Mouse (Mus musculus): ENCODE results near the gene Lbhd2.

The Lbhd2 gene

GRCm38 (mm10) chr12:111409583-111409982 lies 3.0 kb downstream of the Lbhd2 start:
- DNase-seq: no peak

- no peak for DNase-seq
These were observed 5.2 kb downstream of the Lbhd2 start for GRCm38 (mm10) chr12:111411631-111412355.

- peak in 1 of 2 experiments; percentile 45 for DNase-seq
These were observed 6.1 kb downstream of the Lbhd2 start for GRCm38 (mm10) chr12:111412581-111413284.

- peak; percentile 87 to 92 for DNase-seq
These were observed 6.7 kb downstream of the Lbhd2 start for GRCm38 (mm10) chr12:111413300-111413699.

GRCm38 (mm10) chr12:111416921-111417779 lies 10.5 kb downstream of the Lbhd2 start, which contains the start of gene Exoc3l4:
Gene Exoc3l4, plus strand, starts transcription at chr12:111417017.
- peak; percentile 29 to 51 for DNase-seq

- no peak for DNase-seq
These were observed 13.3 kb downstream of the Lbhd2 start for GRCm38 (mm10) chr12:111419918-111420317.

DNA sequence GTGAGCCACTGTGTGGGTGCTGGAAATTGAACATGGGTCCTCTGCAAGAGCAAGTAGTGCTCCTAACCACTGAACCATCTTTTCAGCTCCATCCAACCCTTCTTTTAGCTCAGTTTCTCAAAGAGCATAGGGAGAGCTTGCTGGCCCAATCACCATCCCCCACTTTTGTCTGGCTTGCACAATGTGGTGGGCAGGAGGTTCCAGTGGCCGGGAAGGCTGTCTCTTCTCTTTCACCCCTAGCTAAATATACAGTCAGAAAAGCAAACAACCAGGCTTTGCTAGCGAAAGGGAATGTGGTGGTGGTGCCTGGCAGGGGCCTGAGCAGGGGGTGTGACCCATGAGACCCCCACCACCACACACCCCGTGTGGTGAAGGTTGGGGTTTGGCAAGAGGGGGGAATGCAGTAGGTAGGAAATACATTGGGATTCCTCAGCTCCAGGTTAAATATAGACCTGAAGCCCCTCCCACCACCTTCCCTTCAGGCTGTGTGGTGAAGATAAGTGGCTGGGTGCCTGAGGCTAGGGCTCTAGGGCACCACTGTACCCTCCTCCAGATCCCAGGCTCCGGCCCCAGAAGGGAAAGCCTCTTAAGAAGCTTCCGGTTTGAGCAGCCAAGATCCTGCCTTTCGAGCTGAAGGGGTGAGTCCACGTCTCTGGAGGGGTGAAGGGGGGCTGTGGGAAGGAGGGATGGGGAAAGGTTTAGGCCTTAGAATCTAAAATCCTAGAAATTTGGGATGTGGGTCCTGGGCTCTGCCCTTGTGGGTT lies 14.5 kb downstream of the Lbhd2 start:
- DNase-seq: no peak

GRCm38 (mm10) chr12:111422852-111423251 lies 16.2 kb downstream of the Lbhd2 start:
- DNase-seq: no peak

DNA sequence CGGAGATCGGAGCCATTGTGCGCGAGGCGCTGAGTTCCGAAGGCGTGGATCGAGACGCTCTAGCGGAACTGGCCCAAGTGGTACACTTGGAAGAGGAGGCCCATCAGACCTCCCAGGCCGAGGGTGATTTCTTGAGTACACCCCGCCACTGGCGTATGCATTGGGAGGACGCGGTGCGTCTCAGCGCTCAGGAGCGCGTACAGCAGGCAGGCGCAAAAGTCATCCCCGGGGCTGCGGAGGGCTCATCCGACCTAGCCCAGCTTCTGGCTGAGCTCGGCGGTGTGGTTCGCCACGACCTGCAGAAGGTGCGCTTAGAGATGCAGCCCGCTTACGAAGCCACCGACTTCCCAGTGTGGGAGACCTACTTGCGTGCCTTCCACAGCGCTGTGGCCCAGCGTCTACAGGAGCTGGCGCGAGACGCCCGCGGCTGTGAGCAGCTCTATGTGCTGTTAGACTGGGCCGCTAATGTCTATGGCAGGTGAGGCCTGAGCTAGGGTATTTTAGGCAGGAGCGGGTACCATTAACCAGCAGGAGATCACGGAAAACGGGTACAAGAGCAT lies 17.0 kb downstream of the Lbhd2 start:
- DNase-seq: no peak

- no peak for DNase-seq
These were observed 17.9 kb downstream of the Lbhd2 start for GRCm38 (mm10) chr12:111424547-111424946.

DNA sequence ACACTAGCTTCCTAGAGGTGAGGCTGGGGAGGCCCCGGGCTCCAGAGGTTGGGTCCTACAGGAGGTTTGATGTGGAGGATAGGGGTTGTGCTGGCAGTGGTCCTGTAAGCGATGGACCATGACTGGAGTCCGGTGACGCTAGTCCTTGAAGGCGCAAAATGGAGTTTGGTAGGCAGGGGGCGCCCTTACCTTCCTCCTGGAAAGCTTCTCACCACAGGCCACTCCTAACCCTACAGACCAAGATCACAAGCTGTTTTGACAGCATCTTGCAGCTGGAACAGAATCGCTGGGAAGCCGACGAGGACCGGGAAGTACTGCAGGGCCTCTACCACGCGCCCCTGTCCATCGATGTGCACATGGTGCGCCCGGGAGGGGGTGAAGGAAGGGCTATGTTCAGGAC lies 18.6 kb downstream of the Lbhd2 start:
- peak; percentile 82 to 95 for DNase-seq

- DNase-seq: peak; percentile 91 to 96
These were observed 19.3 kb downstream of the Lbhd2 start for GRCm38 (mm10) chr12:111425789-111426460.

DNA sequence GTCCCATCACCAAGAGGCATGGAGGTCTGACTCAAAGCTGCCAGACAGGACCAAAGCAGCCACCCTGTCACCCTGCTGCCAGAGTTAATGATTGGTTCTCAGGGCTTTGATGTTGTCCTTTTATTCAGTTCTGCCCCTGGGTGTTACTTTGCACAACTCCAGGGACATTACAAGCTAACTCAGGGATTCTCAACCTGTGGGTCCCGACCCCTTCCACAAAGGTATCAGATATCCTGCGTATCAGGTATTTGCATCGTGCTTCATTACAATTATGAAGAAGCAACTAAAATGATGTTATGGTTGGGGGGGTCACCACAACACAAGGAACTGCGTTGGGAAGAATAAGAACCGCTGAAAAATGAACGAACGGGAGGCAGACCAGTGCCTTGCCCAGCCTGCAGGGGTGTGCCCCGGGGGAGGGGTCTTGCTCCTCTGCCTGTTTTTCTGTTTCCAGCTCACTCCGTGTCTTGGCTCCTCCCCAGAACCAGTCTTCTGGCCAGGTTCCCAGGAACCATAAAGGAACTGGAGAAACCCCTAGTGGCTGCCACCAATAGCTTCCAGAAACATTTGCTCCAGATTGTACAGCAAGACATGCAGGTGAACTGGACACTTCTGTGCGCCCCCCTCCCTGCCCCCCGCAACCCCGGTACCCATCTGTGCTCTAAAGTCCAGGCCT lies 21.0 kb downstream of the Lbhd2 start:
- peak in 1 of 2 experiments; percentile 57 for DNase-seq

DNA sequence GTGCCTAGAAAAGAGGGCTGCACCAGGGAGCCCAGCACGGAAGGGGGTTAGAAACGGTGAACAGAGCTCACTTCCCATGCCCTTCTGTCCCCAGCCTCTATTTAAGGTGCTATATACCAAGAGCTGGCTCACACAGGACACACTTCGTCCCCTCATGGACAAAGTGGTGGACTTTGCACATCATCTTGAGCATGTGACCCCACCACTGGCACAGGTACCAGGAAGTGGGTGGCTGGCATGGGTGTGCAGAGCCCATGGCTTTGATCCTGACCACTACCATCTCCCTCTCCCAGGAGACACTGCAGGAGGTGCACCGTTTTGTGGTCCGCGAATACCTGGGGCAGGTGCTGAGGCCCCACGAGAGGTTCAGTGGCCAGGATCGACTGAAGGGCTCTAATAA lies 21.8 kb downstream of the Lbhd2 start:
- peak in 1 of 2 experiments; percentile 52 for DNase-seq

DNA sequence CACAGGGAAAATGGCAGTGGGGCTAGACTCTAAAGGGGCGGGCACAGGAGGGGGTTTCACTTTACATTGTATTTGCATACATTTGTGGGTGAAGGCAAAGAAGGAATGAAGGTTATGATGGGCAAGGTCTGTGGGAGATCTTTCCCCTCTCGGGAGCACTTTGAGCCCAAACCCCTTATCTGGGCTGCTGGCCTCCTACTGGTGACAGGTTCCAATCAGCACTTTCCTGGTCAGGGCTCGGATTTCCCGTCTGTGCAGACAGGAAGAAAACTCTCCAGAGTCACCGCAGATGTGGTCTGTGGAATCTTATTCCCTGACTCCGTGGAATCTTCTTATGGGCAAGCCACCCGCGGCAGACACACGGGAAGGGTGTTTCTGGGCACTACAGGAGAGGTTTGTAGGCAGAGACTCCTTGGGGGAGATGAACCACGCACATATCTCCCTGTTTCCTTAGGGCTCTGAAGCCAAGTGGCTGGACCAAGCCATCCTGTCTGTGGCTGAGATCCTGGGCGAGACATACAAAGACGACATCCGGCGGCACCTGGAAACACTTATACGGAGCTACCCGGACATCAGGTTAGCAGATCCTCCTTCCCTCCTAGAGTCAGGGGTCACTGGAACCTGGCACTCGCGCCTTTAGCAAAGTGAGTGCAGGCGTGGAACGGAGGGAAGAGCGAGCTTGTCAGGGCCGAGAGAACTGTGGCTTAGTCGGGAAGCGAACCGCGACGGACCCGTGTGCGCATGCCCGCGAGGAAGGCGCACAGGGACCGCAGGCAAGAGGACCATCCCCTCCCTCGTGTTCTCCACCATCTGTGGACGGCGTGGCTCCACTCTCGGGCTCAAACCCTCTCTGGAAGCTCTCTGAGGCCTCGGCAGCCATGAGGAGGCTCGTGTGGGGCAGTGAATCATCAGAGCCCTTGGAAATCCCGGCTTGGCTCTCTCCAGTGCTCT lies 22.6 kb downstream of the Lbhd2 start:
- DNase-seq: peak in 1 of 2 experiments; percentile 44

- DNase-seq: peak in 1 of 2 experiments; percentile 40
These were observed 23.6 kb downstream of the Lbhd2 start for GRCm38 (mm10) chr12:111430049-111430867.

- peak in 1 of 2 experiments; percentile 33 for DNase-seq
These were observed 24.5 kb downstream of the Lbhd2 start for GRCm38 (mm10) chr12:111430868-111431817.

All from kidney, adult 8-10 months (tissue).